In genomic region chr2:30037762-30038161, GRCm38 (mm10) we compare ENCODE assay signal across 25 mouse cellular contexts.
"Had no signal": no experiment of that assay in that cellular context is flagged by ENCODE, and none has a peak within 500 bp of the region (broad histone marks: within the 10 kb centered on the region; RNA-seq: fewer than 3 reads in every experiment).

No protein-coding gene starts in this region.

- ATAC-seq: hindbrain, postnatal 0 days; intestine, embryonic 16.5 days; liver, embryonic 12.5 days had no signal

- H3K27ac ChIP-seq: heart, adult 2 months; heart, embryonic 13.5 days; heart, embryonic 15.5 days; hindbrain, embryonic 13.5 days; hindbrain, embryonic 15.5 days; hindbrain, postnatal 0 days; limb, embryonic 12.5 days; limb, embryonic 15.5 days; liver, embryonic 12.5 days; liver, embryonic 14.5 days had no signal

- H3K4me2 ChIP-seq: heart, embryonic 11.5 days; heart, embryonic 13.5 days; heart, embryonic 15.5 days; hindbrain, embryonic 13.5 days; hindbrain, embryonic 15.5 days; limb, embryonic 12.5 days; limb, embryonic 15.5 days; liver, embryonic 12.5 days had no signal

- H3K9ac ChIP-seq: heart, embryonic 13.5 days; heart, embryonic 15.5 days; hindbrain, embryonic 13.5 days; hindbrain, embryonic 15.5 days; limb, embryonic 12.5 days; limb, embryonic 15.5 days; liver, embryonic 12.5 days; liver, embryonic 14.5 days had no signal

- H3K4me1 ChIP-seq: limb, embryonic 12.5 days had no signal

- H3K4me3 ChIP-seq: heart, adult 2 months; heart, embryonic 13.5 days; heart, embryonic 15.5 days; hindbrain, embryonic 13.5 days; hindbrain, embryonic 15.5 days; limb, embryonic 12.5 days; limb, embryonic 15.5 days; liver, embryonic 12.5 days had no signal

- H3K27me3 ChIP-seq: heart, embryonic 13.5 days; heart, embryonic 15.5 days; hindbrain, embryonic 13.5 days; hindbrain, embryonic 15.5 days; limb, embryonic 12.5 days; limb, embryonic 15.5 days; liver, embryonic 12.5 days had no signal

- H3K9me3 ChIP-seq: heart, embryonic 13.5 days; heart, embryonic 15.5 days; hindbrain, embryonic 13.5 days; hindbrain, embryonic 15.5 days; limb, embryonic 12.5 days; limb, embryonic 15.5 days; liver, embryonic 12.5 days had no signal

- DNase-seq: gastrocnemius, postnatal 36 days; heart, adult 11 months; heart, adult 2 months; heart, postnatal 14 days; heart, postnatal 36 days; kidney, adult 11 months; kidney, adult 2 months; kidney, adult 9 months; kidney, postnatal 14 days; kidney, postnatal 36 days; layer of hippocampus, adult 9-11 months; layer of hippocampus, postnatal 36 days; left cerebral cortex, postnatal 4 days; lung, adult 18-20 months had no signal
